Mouse (Mus musculus) retina, postnatal 7 days (tissue): ENCODE results near the gene Litaf.

Source experiments
- DNase-seq: peaks from one replicate; pipeline ENCODE4 v3.0.0-alpha.2; 2012; ENCODE audit warnings: low read depth, low spot score

The Litaf gene

DNA sequence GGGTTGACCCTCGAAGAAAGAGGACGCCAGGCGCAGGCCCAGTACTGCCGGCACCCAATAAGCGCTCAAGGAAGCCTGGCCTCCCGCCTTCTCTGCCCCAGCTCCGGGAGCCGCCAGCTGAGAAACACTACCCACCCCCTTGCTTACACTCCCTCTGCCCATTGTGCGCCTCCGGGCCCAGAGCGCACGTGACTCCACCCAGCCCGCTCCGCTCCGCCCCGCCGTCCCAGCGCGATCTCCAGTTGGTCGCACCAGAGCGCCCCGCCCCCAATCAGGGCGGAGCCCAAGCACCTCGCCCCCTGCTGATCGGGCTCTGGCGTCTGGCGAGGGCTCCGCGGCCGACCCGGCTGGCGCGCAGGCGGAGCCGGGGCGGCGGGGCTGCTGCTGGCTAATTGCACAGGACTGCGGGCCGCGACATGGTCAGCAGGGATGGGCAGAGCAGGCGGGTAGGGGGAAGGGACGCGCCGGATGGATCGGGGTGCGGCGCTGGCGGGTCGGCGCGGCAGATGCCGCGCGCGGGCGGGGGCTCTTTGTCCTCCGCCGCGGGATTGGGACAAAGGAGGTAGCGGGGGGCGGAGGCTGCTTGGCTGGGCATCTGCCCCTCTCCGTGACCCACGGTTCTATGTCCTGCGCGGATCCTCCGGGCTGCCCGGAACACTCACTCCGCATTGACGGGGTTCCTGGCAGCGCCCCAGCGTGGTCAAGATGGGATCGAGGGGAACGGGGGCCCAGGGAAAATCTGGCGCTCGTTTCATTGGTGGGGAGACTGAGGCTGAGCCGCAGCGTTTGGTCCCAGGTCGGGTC, at the start of gene Litaf:
Gene Litaf, minus strand, starts transcription at position 129 of the 804 bp plus-strand sequence.
- DNase-seq: peak; percentile 98

DNA sequence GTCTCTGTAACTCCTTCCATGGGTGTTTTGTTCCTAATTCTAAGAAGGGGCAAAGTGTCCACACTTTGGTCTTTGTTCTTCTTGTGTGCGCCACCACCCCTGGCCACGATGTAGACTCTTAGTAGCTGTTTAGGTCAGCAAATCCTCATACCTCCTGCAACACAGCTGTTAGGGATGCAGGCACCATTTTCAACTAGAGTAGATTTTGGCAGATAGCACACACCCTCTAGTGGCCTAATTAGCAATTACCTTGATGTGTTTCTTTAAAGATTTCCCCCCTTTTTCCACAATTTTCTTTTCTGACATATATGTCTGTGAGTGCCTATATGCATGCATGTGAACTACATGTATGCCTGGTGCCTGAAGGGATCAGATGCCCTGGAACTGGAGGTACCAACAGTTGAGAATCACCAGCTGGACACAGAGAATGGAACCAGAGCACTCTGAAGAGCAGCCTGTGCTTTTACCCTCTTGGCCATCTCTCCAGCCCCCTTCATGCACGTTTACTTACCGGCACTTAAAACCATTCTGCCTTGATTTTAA, 43.3 kb upstream of the Litaf start:
- no peak for DNase-seq

GRCm38 (mm10) chr16:11104905-11105304, 38.9 kb upstream of the Litaf start:
- no peak for DNase-seq

DNA sequence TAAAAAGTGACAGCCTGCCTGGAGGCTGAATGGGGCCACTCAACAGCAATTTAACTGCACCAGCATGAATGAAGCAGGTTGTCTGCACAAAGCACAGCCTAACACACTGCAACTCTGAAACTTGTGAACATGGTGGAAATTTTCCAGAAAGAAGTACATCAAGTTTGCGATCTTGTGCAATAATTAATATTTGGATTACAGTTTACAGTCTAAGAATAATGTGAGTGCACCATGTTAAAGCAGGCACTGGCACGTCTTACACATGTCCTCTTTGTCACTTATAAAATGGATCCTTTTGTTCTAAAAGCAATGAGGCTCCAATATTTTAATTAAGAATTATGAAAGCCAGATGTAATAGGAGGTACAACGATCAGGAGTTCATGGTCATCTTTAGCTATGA, 31.3 kb upstream of the Litaf start:
- DNase-seq: no peak

DNA sequence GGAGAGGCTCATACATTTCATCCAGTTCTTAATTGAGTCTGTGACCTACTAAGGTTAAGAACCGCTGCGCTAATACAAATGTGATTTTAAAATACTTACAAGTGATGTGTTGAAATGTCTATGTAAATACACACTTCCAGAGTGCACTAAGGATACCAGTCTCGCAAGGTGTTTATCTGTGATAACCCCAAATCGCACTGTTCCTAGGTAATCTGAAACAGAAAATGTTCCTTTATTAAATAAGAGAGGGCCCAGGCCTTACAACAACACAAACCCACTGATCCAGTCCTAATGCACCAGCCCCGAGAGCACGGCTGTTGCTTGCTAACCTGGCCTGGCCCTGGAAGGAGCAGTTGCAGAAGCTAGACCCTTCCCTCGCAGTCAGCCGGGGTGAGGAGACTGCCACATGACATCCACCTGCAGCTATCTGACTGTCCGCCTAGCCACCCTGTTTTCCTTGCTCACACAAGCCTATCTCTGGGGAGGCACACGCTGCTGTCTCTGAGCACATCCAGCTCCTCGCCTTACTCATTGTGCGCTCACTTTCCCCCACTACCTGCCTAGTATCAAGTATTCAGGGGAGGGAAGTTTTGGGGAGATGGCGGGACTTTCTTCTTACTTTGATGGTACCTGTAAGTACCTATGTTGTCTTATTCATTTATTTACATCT, 27.9 kb upstream of the Litaf start:
- DNase-seq: no peak

GRCm38 (mm10) chr16:11092523-11092922, 26.6 kb upstream of the Litaf start:
- DNase-seq: no peak

- DNase-seq: no peak
Measured at GRCm38 (mm10) chr16:11092061-11092460, 26.1 kb upstream of the Litaf start.

DNA sequence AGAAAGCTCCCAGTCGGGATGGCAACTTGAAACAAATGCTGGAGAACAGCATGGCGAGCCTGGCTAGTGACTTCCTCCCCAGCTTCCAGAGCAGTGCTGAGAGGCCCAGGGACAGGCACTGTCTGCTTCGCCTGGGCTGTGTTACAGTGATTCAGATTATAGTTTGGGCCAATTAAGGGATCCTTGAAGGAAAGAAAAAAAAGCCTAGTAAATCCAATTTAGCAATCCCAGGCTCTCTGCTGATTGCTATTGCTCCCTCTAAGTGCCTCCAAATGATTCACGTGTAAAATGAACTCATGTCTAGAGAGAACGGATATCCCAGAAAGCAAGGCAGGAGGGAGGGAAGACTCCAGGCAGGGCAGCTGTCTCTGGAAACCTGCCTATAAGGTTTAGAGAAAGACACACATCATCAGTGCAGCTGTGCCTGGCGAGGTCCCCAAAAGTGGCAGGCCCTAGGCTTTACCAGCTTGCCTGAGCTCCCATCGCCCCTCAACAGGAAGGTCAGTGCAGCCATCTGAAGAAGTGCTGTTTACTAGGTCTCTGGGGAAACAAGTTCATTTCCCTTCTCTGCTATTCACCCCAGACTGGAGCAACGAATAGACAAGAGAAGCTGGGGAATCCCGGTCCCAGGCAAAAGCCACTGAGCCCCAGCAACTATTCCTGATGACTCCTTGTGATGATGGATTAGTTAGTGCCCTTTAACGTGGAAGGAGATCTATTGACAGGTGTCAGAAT, 25.0 kb upstream of the Litaf start:
- DNase-seq: no peak

- no peak for DNase-seq
Measured at GRCm38 (mm10) chr16:11086856-11087588, 21.1 kb upstream of the Litaf start.

DNA sequence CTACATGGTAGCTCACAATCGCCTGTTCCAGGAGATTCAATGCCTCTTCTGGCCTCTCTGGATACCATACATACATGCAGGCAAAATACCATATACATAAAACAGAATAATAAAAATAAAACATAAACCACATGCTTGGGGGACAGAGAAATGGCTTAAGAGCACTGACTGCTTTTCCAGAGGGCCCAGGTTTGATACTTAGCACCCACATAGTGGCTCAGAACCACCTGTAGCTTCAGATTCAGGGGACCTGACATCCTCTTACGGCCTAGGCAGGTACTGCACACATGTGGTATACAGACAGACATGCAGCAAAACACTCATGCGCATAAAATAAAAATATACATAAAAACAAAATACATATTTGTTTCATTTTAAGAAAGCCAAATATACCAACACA, 20.3 kb upstream of the Litaf start:
- DNase-seq: no peak

GRCm38 (mm10) chr16:11084181-11084580, 18.2 kb upstream of the Litaf start:
- DNase-seq: no peak

DNA sequence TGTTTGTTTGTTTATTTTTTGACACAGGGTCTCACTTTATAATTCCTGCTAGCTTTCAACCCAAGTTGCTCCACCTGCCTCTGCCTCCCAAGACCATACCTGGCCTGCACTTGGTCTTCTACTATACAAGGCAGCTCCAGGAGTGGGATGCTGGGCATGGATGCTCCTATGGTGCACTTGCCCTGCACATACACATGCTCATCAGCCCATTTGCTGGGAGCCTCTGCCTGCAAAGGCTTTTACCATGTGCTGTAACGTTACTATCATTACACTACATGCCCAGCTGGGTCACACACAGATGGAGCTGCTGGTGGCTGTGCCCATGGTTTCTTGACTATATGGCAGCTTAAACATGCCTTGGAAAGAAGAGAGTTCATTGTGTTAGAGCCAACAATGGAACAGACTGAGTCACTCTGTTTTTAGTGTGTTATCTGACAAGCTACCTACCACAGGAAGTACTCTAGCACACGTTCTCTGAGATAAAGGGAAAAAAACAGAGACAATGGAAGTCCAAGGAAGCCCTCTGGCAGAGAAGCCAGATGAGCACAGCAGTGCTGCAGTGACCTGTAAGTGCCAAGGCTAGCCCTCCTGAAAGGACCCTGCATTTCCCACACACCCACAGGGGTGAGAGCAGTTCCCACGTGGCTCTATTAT, 12.4 kb upstream of the Litaf start:
- no peak for DNase-seq

DNA sequence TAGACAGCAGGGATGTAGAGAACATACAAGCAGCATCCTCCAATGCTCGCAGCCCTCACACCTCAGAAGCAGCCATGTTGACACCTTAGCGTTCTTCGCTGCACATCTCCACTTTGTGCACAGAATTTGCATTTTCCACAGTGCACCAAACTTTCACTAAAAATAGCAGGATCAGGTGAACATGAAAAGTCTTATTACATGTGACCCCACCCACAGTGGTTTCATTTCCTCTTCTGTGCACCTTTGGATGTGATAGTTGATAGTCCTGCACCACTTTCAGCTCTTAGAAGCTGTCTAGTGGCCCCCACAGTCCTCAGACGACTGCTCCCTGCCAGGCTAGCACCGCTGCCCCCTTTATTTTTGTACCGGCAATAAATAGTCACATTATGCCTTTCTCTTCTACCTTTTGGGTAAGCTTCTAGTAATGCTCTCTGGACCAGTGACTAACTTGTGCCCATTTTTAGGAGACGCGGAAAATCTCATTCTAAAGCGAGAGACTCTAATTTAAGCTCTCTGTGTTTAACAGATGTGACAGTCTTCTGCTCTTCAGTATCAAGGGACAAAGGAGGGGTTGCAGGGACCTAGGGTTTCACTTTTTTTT, 11.7 kb upstream of the Litaf start:
- no peak for DNase-seq

DNA sequence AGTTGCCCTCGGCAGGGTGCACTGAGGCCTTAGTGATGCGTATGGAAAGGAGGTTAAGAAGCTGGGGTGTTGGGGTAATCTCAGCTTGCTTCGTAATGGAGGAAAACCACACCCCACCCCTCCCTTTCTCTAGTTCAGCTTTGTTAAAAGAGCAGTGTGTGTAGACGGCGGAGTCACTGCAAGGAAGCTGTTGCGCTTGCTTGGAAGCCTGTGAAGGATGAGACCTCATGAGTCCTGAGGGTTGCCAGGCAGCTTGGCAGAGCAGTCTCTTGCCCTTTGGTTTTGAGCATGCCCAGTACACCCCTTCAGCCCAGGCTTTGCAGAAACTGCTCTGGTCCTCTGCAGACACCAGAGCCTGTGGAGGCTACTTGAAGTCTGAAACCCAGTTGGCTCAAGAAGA, 7.1 kb upstream of the Litaf start:
- DNase-seq: no peak

DNA sequence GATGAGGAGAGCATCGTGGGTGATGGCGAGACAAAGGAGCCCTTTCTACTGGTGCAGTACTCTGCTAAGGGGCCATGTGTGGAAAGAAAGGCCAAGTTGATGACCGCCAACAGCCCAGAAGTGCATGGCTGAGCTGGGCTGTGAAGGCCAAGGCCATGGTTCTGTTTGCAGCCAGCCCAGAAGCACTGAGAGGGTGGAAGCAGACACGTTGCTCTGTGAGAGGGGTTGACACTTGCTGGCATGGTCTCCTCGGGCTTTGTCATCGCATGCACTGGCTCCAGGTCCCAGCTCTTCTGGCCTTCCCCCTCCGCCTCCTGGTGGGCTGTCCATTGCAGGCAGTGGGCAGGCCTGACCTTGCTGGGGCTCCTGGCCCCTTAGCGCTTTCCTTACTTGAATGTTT, 6.5 kb upstream of the Litaf start:
- no peak for DNase-seq

DNA sequence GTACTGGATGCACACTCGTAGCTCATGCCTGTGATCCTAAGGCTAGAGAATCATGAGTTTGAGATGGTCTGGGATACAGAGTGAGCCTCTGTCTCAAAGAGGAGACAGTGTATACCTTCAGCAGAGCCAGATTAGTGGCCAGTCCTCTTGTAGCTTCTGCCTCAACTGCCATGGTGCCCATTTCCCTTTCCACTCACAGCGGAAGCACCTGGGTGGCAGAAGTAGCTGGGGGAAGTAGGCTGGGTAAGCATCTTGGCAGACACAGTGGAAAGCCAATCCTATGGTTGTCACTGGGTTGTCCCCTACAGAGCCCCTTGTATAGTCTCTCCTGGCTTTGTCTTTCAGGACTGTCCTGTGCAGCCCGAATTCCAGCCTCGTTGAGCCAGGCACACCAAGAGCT, 5.9 kb upstream of the Litaf start:
- no peak for DNase-seq

GRCm38 (mm10) chr16:11071176-11071575, 5.2 kb upstream of the Litaf start:
- no peak for DNase-seq

DNA sequence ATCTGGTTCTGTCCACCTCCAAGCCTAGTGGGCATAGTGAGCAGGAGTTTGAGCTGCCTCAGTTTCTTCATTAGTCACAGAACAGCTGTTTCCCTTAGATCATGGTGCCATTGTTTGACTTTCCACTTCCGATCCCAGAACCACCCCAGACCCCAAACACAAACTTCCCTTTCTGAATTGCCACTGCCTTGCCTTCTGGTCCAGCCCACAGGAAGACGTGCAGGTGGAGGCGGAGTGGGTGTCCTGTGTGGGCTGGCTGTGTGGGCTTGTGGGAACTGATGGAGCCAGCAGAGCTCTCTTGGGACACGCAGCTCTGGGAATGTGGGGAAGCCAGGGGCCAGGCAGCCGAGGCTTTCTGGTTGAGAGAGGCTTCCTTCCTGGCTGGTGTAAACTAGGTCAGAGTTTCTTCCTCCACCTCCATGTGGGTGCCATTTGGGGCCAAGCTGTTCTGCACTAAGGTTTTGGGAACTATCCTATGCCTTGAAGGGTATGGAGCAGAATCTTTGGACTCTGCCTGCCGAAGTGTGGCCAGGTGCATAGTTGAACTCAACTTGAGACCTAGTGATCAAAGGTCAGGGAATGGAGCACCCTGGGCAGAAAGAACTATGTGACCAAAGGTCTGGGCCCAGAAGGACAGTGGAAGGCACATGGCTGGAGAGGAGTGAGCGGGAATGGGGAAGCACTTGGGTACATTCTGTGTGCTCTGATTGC, 3.9 kb upstream of the Litaf start:
- DNase-seq: no peak

DNA sequence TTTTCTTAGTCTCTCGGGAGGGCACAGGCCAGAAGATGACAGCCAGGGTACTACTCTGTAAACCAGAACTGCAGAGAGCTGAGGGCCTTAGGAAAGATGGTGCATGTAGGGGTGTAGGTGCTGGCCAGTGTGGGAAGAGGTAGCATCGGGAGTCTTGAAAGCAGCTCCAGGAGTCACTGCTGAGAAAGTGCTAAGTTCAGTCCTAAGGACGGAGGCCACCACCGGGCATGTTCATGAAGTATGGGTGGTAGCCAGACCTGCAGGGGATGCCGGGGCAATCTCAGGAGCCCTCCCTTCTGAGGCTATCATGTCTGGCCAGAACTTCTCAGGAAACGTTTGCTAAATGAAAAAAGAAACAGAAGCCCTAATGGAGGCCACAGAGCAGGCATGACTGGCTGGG, 3.3 kb upstream of the Litaf start:
- no peak for DNase-seq

DNA sequence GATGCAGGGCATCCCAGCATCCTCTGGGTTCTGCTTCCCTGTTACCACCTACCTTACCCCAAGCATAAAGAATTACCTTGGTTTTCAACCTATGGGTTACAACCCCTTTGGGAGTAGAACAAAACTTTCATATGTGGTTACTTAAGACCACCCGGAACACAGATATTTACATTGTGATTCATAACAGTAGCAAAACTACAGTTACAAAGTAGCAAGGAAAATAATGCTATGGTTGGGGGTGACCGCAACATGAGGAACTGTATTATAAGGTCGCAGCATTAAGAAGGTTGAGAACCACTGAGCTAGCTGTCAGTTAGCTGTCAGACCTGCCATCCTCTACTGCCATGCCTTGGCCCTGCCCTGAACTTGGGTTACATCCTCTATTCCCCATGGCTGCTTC, 2.7 kb upstream of the Litaf start:
- DNase-seq: no peak
